ENCODE assay signal across 9 mouse cellular contexts in genomic region chr2:174532671-174533363, GRCm38 (mm10). TPM values are rescaled to one million over a fixed set of nuclear protein-coding genes. Genes with fewer than 3 reads are reported as not detected.
DNase-seq lines count a peak whose midpoint lies in the region; ATAC-seq and TF ChIP-seq lines count a peak whose summit lies in the region.
"Had no signal": no experiment of that assay in that cellular context is flagged by ENCODE, and none has a peak within 500 bp of the region (broad histone marks: within the 10 kb centered on the region; RNA-seq: fewer than 3 reads in every experiment).

No protein-coding gene starts in this region.

- no peak overlapping the region for H3K4me2 ChIP-seq in stomach, embryonic 15.5 days
- H3K4me2 ChIP-seq: embryonic facial prominence, embryonic 13.5 days had no signal

- ATAC-seq in granulocyte monocyte progenitor cell, adult 5-6 weeks (replicated peaks; ENCODE audit: poor library complexity, severe bottlenecking): peak; percentile 55
- ATAC-seq in megakaryocyte, adult 5-6 weeks (ENCODE audit: poor library complexity, severe bottlenecking): 0 out of 2 replicates have a peak, but pooled peaks have one; percentile 43
- peak; percentile 75 for ATAC-seq in stomach, embryonic 15.5 days (ENCODE audit: insufficient read depth, low FRiP score, low read depth)

- H3K27me3 ChIP-seq in testis, adult 2 months (ENCODE audit: control insufficient read depth, insufficient read depth, low read length): no peaks in the 10 kb centered on the region
- no peaks in the 10 kb centered on the region for H3K27me3 ChIP-seq in stomach, embryonic 15.5 days (replicated peaks)
- H3K27me3 ChIP-seq: embryonic facial prominence, embryonic 13.5 days had no signal

- no peaks in the 10 kb centered on the region for H3K36me3 ChIP-seq in testis, adult 2 months (ENCODE audit: control insufficient read depth, insufficient read depth, low read length)
- H3K36me3 ChIP-seq in stomach, embryonic 15.5 days: no peaks in the 10 kb centered on the region
- H3K36me3 ChIP-seq: embryonic facial prominence, embryonic 13.5 days had no signal

- TF ChIP-seq CTCF in testis, adult 2 months (IDR thresholded peaks at IDR 0.05; ENCODE audit: control insufficient read depth, insufficient read depth, insufficient replicate concordance, low read depth, low read length): peak; percentile 72; the same call in 1 of the 2 replicates

- no peaks in the 10 kb centered on the region for H3K4me1 ChIP-seq in testis, adult 2 months (ENCODE audit: control insufficient read depth, insufficient read depth, low read length)
- no peaks in the 10 kb centered on the region for H3K4me1 ChIP-seq in stomach, embryonic 15.5 days
- H3K4me1 ChIP-seq: embryonic facial prominence, embryonic 13.5 days had no signal

- H3K27ac ChIP-seq in testis, adult 2 months (ENCODE audit: control insufficient read depth, insufficient read depth, low read depth, low read length): no peak overlapping the region
- no peak overlapping the region for H3K27ac ChIP-seq in stomach, embryonic 15.5 days
- H3K27ac ChIP-seq: embryonic facial prominence, embryonic 13.5 days had no signal

- H3K9ac ChIP-seq in stomach, embryonic 15.5 days: no peak overlapping the region
- H3K9ac ChIP-seq: embryonic facial prominence, embryonic 13.5 days had no signal

- no peaks in the 10 kb centered on the region for H3K9me3 ChIP-seq in stomach, embryonic 15.5 days
- H3K9me3 ChIP-seq: embryonic facial prominence, embryonic 13.5 days had no signal

- WGBS in large intestine, adult 2 months: 19% methylated on average over 12 of the region's 12 CpGs
- WGBS in stomach, embryonic 15.5 days: 37% methylated on average over 12 of the region's 12 CpGs

- TF ChIP-seq POLR2A in testis, adult 2 months (IDR thresholded peaks at IDR 0.05; ENCODE audit: control insufficient read depth, low read depth, low read length): no peak

- no peak for DNase-seq in testis, postnatal 14 days (ENCODE audit: low spot score)
- DNase-seq in cerebellum, adult 11 months: peak; percentile 4
- DNase-seq in large intestine, adult 2 months (ENCODE audit: low read depth, low spot score): peak; percentile 39
- DNase-seq in yolk sac, embryonic 10.5 days (ENCODE audit: low spot score): no peak

- H3K4me3 ChIP-seq in testis, adult 2 months (ENCODE audit: control insufficient read depth, low read depth, low read length): no peak overlapping the region
- H3K4me3 ChIP-seq in stomach, embryonic 15.5 days (replicated peaks): no peak overlapping the region
- H3K4me3 ChIP-seq: embryonic facial prominence, embryonic 13.5 days had no signal

RNA-seq across cellular contexts. Expression of gene Prelid3b, which starts 59.9 kb away (rescaled TPM):
- 43.1 and 46.1 TPM in 2 replicates for polyA plus RNA-seq in testis, adult 2 months (2012; rRNA removed)
- 76.8 and 88.4 TPM in 2 replicates for total RNA-seq in granulocyte monocyte progenitor cell, adult 5-6 weeks (2014; fragmentation: Nextera tagmentation)
- total RNA-seq in granulocyte monocyte progenitor cell, adult 5-6 weeks (2017): 213 and 215 TPM in 2 replicates
- 72.0 and 85.7 TPM in 2 replicates for polyA plus RNA-seq in large intestine, adult 2 months (2012; rRNA removed)
- total RNA-seq in megakaryocyte, adult 5-6 weeks (2015): 62.1 and 66.9 TPM in 2 replicates
- total RNA-seq in megakaryocyte, adult 5-6 weeks (2017): 141 and 145 TPM in 2 replicates
- polyA plus RNA-seq in stomach, embryonic 15.5 days (2015; fragmentation: Nextera tagmentation; extraction: Ambion mirVana): 113 and 114 TPM in 2 replicates

Comparison
In these comparisons a context has a peak if more than half of its experiments do, and no peak if none do; other contexts are left out.
1. DNase-seq: peak in cerebellum, adult 11 months (single experiment) and large intestine, adult 2 months (single experiment); none in testis, postnatal 14 days (single experiment) and yolk sac, embryonic 10.5 days (single experiment).
2. Peak in every context shown above with its lines, with median percentiles within 50 percentile points of each other: ATAC-seq.